Mouse (Mus musculus): ENCODE data around the gene Atp1a4. TPM values are rescaled to one million over a fixed set of nuclear protein-coding genes. Genes with fewer than 3 reads are reported as not detected.
A peak's percentile ranks its signal among the peaks of the same experiment; 100 is the strongest.

The Atp1a4 gene
- polyA plus RNA-seq, 1 experiment from 2014 or later, result not detected

DNA sequence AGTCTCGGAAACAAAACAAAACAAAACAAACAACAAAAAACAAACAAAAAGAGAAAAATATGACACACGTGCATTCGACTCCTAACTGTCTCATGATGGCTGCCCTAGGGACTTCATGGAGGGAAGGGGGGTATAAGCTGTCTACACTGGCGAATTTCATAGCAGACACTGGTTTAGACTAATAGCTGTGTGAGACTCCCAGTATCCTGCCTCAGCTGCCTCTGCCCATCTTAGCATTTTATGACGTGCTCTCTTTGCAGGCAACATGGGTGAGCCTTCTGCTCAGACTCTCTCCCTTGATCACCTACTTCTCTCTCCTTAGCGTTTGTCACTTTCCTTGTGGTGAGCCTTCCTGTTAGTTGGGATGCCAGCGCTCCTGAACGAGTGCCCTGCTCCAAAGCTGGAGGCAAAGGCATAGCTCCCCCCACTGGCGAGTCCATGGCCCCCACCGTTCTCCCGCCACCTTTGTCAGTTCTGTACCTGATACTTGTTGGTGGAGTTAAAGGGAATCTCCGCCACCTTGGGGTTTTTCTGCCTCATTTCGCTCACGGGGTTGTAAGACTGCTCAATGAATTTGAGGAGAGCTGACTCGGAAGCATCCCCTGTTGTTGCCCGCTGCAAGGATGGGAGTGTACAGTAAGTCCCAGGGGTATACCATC is 14.5 kb downstream of the Atp1a4 start:
- Histone ChIP-seq H3K4me3 (no peak overlapping the region), H3K27ac (no peak overlapping the region), H3K4me2 (peak overlapping the region; percentile 30; the same call in 1 of the 2 replicates), H3K9ac (no peak overlapping the region), H3K36me3 (no peaks in the 10 kb centered on the region), H3K4me1 (peaks cover 14% of the 10 kb centered on the region; the same call in 1 of the 2 replicates), H3K9me3 (no peaks in the 10 kb centered on the region), H3K27me3 (peaks cover 24% of the 10 kb centered on the region)
- no peak for ATAC-seq (ENCODE audit: insufficient number of reproducible peaks, insufficient read depth, low FRiP score, low TSS enrichment, low read depth)
- WGBS, result 29% methylated on average over 16 of the region's 16 CpGs

DNA sequence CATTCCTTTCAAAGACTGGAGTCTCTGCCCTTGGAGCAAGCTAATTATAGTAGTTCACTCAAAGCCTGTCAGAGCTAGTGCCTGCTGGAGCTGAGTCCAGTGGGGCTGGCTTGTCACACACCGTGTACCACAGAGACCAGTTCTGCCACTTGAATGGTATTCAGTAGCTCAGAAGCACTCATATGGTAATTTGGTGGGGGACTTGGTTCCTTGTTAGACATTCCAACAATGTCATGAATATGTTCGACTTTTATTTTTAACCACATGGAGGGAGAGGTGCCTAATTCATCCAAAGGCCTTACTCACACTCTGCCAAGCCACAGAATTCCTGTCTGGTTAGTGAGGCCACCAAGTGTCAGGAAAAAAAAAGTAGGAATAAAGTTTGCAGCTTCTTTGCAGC is 15.8 kb downstream of the Atp1a4 start:
- Histone ChIP-seq H3K9ac (no peak overlapping the region), H3K4me1 (peaks cover 14% of the 10 kb centered on the region; the same call in 1 of the 2 replicates), H3K4me3 (no peak overlapping the region), H3K4me2 (no peak overlapping the region), H3K27ac (no peak overlapping the region), H3K36me3 (no peaks in the 10 kb centered on the region), H3K9me3 (no peaks in the 10 kb centered on the region), H3K27me3 (peaks cover 24% of the 10 kb centered on the region)
- peak; percentile 74; the same call in 1 of the 2 replicates for ATAC-seq (ENCODE audit: insufficient number of reproducible peaks, insufficient read depth, low FRiP score, low TSS enrichment, low read depth)
- 32% methylated on average over 2 of the region's 2 CpGs for WGBS

DNA sequence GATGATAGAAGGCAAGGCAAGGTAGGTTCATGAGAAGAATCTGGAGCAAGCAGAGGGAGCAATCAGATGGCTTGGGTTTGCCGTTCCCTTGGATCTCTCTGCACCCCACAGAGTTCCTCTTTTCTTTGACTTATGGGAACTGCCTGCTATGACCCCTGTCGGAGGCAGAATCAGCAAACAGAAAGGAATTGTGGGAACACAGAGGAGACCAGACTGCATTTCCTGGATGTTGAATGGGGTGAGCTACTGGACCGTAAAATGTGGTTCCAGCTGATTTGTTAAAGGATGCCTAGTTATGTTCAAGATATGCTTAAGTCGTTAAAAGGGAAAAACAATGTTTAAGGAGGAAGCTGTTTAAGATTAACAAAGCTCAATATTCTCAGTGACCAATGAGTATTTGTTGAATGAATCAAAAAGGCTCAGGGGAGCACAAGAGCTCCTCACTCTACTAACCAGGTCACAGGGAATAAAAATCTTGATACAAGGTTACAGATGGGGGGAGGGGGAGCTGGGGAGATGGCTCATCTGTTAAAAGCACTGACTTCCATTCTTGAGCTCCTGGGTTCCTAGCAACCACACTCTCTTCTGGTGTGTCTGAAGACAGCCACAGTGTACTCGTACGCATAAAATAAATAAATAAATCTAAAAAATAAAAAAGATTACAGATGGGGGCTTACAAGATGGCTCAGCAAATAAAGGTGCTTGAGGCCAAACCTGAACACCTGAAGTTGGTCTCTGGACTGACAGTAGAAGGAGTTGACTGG is 17.1 kb downstream of the Atp1a4 start:
- Histone ChIP-seq H3K9ac (no peak overlapping the region), H3K4me1 (peaks cover 14% of the 10 kb centered on the region; the same call in 1 of the 2 replicates), H3K4me2 (no peak overlapping the region), H3K27me3 (peaks cover 24% of the 10 kb centered on the region), H3K36me3 (no peaks in the 10 kb centered on the region), H3K4me3 (no peak overlapping the region), H3K27ac (no peak overlapping the region), H3K9me3 (no peaks in the 10 kb centered on the region)
- 58% methylated on average over 6 of the region's 6 CpGs for WGBS
- ATAC-seq (ENCODE audit: insufficient number of reproducible peaks, insufficient read depth, low FRiP score, low TSS enrichment, low read depth), result no peak

DNA sequence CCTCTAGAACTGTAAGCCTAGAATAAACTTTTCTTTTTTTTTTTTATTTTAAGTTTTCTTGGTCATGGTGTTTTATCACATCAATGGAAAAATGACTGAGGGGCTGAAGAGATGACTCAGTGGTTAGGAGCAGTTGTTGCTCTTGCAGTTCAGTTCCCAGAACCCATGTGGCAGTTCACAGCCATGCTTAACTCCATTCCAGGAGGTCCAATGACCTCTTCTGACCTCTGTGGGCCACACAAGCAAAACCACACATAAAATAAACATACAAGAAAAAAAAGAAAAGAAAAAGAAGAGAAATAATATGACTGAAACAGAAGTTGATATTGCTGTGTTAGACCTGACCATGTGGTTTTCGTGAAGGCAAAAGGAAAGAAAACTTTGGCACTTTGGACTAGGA is 29.0 kb downstream of the Atp1a4 start:
- no peak overlapping the region for H3K4me3 ChIP-seq
- no peak overlapping the region for H3K4me2 ChIP-seq
- no peak for ATAC-seq (ENCODE audit: insufficient number of reproducible peaks, insufficient read depth, low FRiP score, low TSS enrichment, low read depth)
- H3K9ac ChIP-seq, result no peak overlapping the region
- WGBS, result 75% methylated on average over 1 of the region's 1 CpGs
- H3K27me3 ChIP-seq, result no peaks in the 10 kb centered on the region
- no peak overlapping the region for H3K27ac ChIP-seq
- H3K4me1 ChIP-seq, result no peaks in the 10 kb centered on the region
- no peaks in the 10 kb centered on the region for H3K36me3 ChIP-seq
- no peaks in the 10 kb centered on the region for H3K9me3 ChIP-seq

DNA sequence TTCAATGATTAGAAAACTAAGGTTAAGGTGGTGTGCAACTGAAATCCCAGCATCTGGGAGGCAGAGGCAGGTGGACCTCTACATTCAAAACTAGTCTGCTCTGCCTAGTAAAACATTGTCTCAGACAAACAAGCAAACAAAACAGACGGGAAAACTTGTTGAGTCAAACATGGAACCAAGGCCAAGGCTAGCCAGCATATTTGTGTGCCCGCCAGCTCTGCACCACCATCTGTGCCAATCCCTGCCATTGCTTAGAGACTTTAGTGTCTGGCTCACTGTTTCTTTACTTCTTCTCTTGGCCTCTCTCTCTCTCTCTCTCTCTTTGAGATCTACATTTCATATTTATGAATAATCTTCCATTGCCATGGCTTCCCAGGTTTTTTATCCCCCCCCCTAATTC is 30.0 kb downstream of the Atp1a4 start:
- Histone ChIP-seq H3K36me3 (no peaks in the 10 kb centered on the region), H3K9me3 (no peaks in the 10 kb centered on the region), H3K4me1 (no peaks in the 10 kb centered on the region), H3K27me3 (no peaks in the 10 kb centered on the region), H3K4me2 (no peak overlapping the region), H3K27ac (no peak overlapping the region), H3K4me3 (no peak overlapping the region), H3K9ac (no peak overlapping the region)
- ATAC-seq (ENCODE audit: insufficient number of reproducible peaks, insufficient read depth, low FRiP score, low TSS enrichment, low read depth), result no peak
- 81% methylated on average over 2 of the region's 2 CpGs for WGBS

DNA sequence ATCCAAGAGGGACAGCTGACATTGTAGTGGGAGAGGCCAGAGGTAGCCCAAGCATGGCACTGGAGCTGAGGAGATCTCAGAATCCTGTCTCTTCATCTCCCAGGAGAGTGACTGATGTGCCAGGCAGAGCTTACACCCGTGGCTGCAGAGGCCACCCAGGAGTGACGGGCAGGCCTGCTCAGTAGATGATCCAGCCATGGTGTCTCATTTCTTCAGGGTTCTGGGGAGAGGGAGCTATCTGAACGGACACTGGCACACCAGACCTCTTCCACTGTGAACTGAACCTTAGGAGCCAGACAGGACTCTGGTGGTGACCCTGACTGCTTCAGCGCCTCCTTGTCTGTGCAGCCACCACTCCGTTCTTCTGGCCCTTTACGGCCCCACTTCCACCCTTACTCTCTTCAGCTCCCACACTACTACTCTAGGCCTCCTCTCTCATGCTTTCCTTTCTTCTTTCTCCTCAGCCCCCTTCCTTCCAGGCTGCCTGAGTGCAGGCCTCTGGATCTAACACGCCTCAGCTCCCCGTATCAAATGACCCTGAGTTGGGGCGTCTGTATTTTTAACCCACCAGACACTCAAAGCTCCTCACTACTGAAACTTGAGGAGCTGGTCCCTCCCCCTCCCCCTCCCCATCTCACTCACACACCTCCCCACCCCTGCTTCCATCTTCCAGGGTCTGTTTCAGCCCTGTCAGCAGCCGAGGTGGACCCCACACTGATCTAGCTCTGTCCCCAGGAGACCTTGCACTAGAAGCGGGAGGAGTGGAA is 36.7 kb downstream of the Atp1a4 start:
- H3K27ac ChIP-seq, result peak overlapping the region; percentile 95
- peak; percentile 63 for ATAC-seq (ENCODE audit: insufficient number of reproducible peaks, insufficient read depth, low FRiP score, low TSS enrichment, low read depth)
- no peaks in the 10 kb centered on the region for H3K27me3 ChIP-seq
- 28% methylated on average over 11 of the region's 11 CpGs for WGBS
- H3K4me1 ChIP-seq, result peaks cover 42% of the 10 kb centered on the region
- H3K9ac ChIP-seq, result peak overlapping the region; percentile 22; the same call in 1 of the 2 replicates
- H3K4me3 ChIP-seq, result no peak overlapping the region
- H3K36me3 ChIP-seq, result no peaks in the 10 kb centered on the region
- no peaks in the 10 kb centered on the region for H3K9me3 ChIP-seq
- peak overlapping the region; percentile 14; the same call in 1 of the 2 replicates for H3K4me2 ChIP-seq

DNA sequence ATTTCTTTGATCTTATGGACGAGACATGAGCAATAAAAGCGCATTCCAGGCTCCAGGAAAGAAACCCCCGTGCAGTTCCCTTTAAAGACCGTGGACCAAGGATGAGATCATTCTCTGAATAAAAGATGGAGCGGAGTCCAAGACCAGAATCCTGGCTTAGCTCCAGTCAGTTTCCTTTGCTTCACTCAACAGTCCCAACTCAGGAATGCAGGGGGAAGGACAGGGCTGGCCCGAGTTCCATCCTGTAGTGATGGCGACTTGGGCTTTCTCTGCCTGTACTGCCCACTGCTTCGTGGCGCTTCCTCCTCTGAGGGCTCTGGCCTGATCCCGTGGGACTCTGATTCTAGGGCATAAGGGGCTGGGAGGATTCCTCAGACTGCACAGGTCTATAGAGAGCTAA is 37.8 kb downstream of the Atp1a4 start:
- WGBS, result 43% methylated on average over 10 of the region's 10 CpGs
- Histone ChIP-seq H3K4me1 (peaks cover 42% of the 10 kb centered on the region), H3K27me3 (no peaks in the 10 kb centered on the region), H3K9ac (no peak overlapping the region), H3K4me2 (no peak overlapping the region), H3K9me3 (no peaks in the 10 kb centered on the region), H3K27ac (peak overlapping the region; percentile 95), H3K36me3 (no peaks in the 10 kb centered on the region), H3K4me3 (no peak overlapping the region)
- ATAC-seq (ENCODE audit: insufficient number of reproducible peaks, insufficient read depth, low FRiP score, low TSS enrichment, low read depth), result no peak

DNA sequence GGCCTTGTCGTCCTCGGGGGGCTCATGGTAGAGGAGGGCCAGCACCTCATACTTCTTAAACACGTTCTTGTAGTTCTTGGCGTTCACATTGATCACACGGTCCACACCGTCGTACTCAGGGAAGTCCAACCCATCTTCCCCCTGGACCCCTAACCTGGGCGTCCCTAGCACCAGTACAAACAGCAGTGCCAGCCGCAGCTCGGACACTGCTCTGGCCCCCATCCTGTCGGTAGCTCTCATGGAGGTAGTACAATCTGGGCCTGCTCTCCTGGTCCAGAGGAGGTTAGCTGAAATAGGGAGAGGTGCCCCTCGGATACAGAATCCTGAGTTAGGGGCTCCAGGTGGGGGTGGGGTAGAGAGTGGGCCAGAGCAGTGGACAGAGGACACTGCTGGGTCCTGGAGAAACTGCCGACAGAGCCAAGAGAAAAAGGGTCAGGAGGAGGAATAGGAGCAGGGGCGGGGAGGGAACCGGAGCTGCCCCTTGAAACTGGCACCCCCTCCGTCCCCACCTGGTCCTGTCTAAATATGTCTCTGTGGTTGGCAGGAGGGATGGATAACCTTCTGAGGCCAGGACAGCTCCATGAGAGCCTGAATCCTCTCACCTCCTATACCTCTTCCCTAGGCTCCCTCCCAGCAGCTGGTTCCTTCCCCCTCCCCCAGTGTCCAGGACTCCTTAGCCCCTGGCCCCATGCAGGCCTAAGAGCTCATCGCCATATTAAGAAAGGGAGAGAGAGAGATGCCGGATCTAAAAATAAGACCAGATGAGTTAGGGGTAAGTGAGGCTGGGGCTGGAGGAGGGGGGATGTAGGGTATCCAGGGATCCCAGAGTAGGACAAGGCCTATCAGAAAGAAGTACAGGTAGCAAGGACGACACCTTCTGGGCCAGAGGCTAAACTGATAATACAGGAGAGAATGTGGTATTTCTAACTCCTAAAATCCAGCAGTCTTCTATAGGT is 38.5 kb downstream of the Atp1a4 start, which contains the start of gene Casq1:
TSS of gene Casq1 (minus strand) at position 418 of the 956 bp plus-strand sequence.
- Histone ChIP-seq H3K4me1 (peaks cover 45% of the 10 kb centered on the region), H3K36me3 (no peaks in the 10 kb centered on the region), H3K27me3 (no peaks in the 10 kb centered on the region), H3K4me2 (no peak within 1 kb of the TSS), H3K9ac (no peak within 1 kb of the TSS), H3K9me3 (no peaks in the 10 kb centered on the region), H3K4me3 (no peak within 1 kb of the TSS), H3K27ac (peak within 1 kb of the TSS; percentile 95)
- WGBS, result 76% methylated on average over 19 of the region's 19 CpGs
- no peak for ATAC-seq (ENCODE audit: insufficient number of reproducible peaks, insufficient read depth, low FRiP score, low TSS enrichment, low read depth)

DNA sequence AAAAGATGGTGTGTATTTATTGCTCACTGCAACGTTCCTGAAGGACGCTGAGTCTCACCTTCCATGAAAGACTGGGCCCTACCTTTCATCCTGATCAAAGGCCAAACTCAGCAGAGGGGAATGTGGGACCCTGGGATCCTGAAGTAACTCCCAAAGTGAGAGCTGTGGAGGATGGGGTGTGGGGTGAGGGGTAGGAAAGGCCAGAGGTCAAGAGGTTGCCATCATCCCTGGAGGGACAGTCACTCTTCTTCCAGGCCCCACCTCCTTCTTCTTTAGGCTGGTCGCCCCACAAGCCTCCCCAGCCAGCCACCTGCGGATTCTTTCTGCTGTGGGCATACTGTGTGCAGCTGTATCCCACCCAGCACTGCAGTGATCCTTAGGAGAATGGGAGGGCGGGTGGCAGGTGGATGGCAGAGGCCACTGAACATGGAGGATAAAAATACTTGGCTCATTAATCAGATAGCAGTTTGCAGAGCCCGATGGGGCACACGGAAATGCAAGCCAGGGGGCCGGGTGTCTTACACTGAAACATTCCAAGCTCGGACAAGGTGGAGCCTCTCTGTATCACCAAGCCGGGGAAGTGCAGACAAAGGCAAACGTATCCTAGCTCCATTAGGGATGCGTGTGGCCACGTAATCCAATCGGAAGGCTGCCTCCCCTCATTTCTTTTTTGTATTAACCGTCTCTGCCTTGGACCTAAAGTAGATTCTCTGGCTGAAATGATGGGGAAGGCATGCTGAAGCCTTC is 39.9 kb downstream of the Atp1a4 start:
- H3K36me3 ChIP-seq, result no peaks in the 10 kb centered on the region
- no peak overlapping the region for H3K4me3 ChIP-seq
- WGBS, result 56% methylated on average over 15 of the region's 15 CpGs
- no peaks in the 10 kb centered on the region for H3K27me3 ChIP-seq
- no peak overlapping the region for H3K27ac ChIP-seq
- H3K4me1 ChIP-seq, result peaks cover 56% of the 10 kb centered on the region
- H3K4me2 ChIP-seq, result no peak overlapping the region
- H3K9ac ChIP-seq, result no peak overlapping the region
- no peaks in the 10 kb centered on the region for H3K9me3 ChIP-seq
- no peak for ATAC-seq (ENCODE audit: insufficient number of reproducible peaks, insufficient read depth, low FRiP score, low TSS enrichment, low read depth)

DNA sequence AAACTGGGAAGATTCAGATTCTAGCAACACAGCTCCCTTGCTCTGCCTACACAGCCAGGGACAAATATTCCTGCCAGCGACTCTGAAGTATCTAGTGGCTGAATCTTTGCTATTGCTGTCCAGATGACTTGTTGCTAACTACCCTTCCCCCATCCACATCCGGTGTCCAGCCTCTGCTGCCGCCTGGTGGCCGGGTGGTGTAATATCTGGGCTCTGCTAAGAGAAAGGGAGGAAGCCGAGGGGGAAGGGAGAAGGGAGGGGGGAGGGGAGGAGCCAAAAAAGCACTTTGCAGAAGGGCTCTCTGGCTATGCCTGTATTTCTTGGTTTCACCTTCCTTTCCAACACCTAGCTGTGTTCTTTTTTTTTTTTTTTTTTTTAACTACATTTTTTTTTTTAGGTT is 41.1 kb downstream of the Atp1a4 start:
- no peaks in the 10 kb centered on the region for H3K9me3 ChIP-seq
- peak overlapping the region; percentile 71 for H3K27ac ChIP-seq
- H3K9ac ChIP-seq, result peak overlapping the region; percentile 37
- 2% methylated on average over 5 of the region's 5 CpGs for WGBS
- peak overlapping the region; percentile 20 for H3K4me3 ChIP-seq
- H3K27me3 ChIP-seq, result no peaks in the 10 kb centered on the region
- peak overlapping the region; percentile 44 for H3K4me2 ChIP-seq
- peaks cover 60% of the 10 kb centered on the region for H3K4me1 ChIP-seq
- ATAC-seq (ENCODE audit: insufficient number of reproducible peaks, insufficient read depth, low FRiP score, low TSS enrichment, low read depth), result 0 out of 2 replicates have a peak, but pooled peaks have one; percentile 13
- H3K36me3 ChIP-seq, result no peaks in the 10 kb centered on the region
